Mouse (Mus musculus): ENCODE measurements around the gene Hdac1.

Gene Hdac1

DNA sequence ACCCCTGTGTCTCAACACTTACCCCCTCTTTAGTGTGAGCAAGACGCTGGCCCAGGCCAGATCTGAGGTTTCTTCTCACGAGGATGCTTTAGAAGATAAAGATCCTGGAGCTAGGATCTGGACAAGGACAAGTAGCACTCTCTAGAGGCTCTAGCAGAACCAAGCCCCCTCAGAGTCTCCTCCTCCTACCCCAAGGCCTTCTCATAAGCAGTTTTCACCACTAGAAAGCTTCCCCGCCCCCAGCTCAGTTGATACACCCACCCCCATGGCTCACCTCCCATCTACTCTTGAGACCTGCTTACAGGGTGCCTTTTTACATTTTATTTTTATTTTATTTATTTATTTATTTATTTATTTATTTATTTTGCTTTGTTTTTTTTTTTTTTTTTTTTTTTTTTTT is 32.9 kb downstream of the Hdac1 start:
- no peak for DNase-seq

DNA sequence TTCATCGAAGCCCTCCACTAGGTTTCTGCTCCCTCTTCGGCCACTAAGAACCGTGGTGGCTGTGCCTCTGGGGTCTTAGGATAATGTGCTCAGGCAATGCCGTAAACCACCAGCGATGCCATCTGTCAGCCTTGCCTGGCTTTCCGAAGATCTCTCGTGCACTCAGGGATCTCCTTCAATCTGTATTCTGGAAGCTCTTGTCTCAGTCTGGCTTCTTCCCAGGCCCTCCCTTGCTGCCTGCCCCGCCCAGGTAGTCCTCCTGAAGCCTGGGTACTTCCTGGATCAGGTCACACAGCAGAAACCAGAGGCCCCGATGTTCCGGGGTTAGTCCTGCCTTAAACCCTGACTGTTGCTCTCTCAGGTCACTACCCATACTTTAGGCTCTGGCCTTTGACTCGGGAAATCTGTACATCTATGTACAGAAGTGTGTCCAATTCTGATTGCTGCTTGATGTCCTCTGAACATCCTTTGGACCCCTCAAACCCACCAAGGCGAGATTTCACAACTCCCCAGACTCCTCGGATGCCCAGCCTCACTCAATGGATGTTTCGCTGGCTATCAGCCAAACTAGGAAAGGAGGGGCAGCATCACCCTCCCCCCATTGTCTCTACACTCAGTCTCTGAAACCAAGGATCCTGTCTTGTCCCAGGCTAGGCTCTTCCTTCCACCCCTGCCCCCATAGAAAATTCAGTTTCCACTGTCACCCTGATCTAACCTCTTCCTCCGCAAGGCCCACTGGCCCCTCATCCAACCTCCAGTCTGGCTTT is 33.5 kb downstream of the Hdac1 start:
- DNase-seq: peak; percentile 23

DNA sequence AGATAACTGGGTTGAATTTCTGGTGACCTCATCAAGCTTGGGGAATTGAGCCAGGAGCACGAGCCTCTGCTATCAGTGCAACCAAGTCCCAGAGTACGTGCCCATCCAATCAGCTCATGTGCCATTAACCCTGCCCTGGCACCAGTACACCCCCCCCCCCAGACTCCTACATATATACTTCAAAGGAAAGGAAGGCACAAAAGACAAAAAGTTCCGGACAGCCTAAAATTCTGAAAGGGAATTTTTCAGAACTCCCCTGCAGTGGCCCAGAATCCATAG is 34.3 kb downstream of the Hdac1 start:
- DNase-seq: no peak

DNA sequence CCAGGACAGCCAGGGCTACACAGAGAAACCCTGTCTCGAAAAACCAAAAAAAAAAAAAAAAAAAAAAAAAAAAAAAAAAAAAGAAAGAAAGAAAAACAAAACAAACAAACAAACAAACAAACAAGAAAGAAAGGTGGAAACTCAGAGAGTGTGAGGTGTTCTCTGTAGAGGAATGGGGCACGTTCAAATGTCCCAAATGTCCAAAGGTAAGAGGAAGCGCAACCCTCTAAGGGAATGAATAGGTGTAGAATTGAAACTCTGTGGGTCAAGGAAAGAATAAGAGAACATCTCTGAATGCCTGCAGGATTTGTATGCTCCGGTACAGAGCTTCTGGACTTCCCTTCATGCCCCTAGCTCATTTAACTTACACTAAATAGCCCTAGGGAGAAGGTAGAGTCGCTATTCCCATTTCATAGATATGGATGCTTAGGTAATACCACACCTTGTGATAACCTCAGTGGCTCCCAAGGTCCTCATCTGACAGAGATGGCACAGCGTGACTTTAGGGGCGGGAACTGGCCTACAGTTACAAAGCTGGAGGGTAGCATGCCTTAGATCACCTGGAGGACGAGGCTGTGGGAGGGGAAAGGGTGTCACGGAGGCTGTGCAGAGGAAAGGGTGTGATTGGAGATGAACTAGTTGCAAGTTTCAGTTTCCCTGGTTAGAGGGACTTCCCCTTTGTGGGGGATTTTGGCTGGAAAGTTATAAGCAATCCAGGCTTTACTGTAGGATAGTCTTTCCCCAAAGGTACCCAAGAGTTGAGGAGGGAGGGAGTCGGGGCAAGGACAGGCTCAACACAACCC is 34.9 kb downstream of the Hdac1 start:
- no peak for DNase-seq

DNA sequence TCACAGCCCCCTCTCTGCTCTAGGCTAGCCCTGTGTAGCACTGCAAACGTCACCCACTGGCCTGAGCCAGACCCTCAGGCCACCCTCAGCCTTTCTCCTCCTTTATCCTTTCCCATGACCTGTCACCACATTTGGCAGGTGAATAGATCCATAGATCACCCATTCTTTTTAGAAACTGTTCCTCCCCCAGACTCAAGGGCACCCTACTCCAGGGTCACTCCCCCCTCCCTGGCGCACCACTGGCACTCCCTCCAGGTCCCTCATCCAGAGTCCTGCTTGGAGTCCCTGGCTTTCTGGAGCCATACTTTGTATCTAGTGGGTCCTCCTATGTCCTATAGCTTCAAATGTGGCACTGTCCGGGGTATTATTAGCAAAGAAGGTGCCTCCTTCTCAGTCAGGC is 37.0 kb downstream of the Hdac1 start:
- no peak for DNase-seq

DNA sequence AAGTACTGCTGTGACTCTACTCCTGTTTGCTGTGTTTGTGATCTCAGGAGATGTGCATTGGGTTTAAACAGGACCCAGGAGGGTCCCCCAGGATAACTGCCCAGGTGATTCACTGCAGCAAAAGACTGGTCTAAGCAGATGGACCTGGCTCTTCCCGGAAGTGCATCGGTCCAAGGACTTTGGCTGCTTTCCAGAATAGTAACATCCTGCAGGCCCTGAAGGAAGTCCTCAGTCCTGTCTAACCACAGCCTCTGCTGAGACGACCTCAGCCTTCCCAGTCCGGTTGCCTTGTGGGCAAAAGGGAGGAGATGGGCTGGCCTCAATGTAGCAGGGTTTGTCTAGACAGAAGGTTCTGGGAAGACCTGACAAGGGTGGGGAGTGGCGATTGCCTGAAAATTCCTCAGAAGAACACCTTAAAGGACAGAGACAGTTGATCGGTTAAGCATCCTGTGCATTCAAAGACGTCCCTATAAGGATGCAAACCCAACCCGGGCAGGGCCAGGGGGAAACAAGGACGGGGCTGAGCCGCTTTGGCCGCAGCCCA is 39.5 kb downstream of the Hdac1 start:
- DNase-seq: peak; percentile 44

DNA sequence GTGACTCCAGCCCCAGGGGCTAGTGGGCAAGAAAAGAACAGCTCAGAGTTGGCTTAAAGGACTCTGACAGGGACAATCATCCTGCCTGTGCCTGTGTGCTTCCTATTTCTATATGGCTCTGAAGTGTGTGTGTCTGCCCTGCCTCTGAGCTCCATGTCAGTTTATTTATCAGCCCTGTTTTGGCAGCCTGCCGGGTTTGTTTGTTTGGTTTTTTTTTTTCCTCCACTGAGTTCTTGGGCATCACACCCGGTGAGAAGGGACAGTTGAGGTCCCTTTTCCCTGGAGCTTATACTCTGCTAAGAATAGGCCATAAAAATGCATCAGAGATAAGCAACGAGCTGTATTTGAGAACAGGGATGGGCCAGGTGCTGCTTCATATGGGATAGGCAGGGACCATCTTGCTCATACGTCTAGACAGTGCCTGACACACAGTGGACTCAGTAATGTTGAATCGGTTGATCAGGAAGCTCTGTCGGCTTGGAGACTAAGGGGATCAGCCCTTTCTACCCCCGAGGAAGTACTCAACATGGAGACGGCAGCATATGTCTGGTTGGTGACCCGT is 40.1 kb downstream of the Hdac1 start:
- DNase-seq: no peak

DNA sequence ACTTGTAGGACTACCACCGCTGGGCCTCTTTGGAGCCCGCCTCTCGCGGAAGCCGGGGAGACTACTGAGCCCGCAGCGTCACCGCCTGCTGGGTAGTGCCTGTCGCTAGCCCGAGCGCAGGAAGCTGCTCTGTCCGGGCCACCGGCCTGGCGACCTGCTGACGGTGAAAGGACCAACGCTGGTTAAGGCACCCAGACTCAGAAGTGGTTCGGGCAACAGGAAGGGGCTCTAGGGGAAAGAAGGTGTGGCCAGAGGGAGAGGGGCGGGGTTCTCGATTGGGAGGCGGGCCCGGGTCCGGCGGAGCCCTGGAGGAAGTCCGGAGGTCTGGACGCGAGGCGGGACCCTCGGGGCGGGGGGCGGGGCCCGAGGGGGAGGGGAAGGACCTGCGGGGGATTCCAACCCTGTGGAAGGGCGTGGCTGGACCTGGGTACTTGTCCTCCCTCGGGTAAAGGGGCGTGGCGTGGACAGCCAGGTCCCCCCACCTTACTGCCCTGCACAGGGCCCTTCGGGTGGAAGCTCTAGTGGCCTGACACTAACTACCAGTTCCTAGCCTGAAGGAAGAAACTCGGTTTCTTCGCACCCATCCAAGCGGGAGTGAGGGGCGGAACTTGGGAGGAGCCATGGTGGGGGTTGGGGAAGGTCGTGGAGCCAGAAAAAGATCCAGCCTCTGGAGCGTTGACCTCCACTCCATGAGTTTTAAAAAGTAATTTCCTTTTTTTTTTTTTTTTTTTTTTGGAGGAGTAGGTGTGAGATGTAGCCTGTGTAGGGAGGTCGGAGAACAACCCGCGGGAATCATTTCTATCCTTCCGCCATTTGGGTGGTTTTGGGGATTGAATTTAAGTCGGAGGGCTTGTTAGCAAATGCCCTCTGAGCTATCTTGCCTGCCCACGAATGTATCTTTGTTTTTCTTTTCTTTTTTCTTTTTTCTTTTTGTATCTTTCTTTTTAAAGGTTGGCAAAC is 41.6 kb downstream of the Hdac1 start:
- peak; percentile 91 for DNase-seq

DNA sequence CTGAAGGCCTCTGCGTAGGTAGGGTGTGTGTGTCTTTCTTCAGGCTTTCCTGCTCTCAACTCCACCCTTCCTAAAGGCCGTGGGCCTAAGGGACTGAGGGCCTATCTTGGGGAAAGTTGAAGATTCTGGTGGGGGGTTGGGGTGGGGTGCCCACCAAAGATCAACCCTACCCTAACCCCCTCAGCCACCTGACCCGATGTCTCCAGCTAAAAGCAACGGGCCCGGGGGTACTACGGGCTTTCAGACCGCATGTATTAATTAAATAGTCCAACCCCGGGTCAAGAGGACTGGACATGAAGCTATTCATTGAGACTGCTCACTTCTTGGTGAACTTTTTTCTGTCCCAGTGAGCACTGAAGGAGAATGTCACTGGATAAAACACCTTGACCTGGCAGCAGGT is 42.5 kb downstream of the Hdac1 start:
- DNase-seq: no peak

DNA sequence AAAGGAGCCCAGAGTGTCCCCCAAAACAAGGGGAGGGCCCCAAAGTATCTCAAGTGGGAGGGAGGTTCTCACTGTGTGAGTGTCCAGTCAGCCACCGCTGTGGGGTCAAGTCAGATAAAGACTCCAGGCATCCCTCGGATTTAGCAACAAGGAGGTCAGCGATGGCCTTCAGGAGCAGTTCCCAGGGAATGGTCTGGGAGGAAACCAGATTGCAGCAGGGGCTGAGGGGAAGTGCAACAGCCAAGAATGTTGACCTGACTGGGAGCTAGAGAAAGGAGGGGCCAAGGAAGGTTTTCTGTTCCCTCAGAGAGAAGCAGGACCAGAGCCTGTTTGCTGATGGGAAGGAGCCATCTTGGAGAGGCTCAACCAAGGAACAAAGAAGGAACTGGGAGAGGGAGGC is 43.6 kb downstream of the Hdac1 start:
- peak; percentile 45 for DNase-seq

DNA sequence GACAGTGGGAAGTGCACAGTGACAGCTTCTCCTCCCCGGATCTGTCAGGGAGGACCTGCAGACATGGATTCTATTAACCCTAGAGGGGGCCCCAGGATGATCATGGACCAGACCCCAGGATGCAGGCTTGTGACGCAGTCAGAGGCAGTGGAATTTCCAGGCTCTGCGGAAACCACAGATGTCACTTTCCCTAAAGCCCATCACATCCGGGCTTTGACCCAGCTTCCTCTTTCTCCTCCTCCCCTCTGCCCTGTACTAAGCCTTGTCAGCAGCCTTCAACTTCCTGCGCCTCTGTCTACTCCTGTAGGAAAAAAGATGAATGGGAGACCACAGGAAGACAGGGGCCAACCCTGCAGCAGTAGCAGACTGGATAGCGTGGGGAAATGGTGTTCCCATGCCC is 45.9 kb downstream of the Hdac1 start:
- DNase-seq: peak; percentile 72

DNA sequence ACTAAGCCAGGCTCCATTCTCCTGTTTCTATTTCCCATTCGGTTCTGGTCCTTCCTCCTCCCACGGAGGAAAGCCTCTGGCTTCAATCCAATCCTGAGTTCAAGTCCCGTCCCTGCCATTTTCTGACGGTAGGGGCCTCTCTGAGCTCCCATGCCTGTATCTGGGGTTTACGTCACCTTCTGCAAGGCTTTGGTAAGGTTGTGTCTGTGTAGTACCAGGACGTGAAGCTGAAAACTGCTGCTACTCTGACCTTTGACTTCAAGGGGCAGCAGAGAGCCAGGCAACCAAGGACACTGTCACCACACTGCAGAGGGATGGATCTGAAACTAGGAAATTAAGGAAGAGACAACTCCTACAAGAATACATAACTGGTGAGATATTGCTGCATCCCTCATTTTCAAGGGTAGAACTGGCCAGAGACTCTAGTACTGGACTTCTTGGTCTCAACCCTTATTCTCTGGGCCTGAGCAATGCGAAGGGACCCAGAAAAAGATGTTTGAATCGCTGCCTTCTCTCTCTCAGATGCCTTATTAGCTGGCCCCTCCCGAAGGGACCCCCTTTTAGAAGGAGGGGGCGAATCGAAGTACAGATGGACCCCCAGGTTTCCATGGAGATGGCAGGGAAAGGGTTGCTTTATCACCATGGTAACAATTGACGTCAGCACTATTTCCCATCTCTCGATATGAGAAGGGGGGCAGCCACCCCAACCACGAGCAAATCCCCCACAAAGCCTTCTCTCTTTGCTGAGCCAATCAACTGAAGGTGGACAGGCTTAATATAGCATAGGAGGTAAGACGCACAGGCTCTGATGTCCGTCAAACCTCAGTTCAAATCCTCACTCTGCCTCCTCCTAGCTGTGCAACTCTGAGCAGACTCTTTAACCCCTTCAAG is 46.6 kb downstream of the Hdac1 start:
- peak; percentile 41 for DNase-seq

DNA sequence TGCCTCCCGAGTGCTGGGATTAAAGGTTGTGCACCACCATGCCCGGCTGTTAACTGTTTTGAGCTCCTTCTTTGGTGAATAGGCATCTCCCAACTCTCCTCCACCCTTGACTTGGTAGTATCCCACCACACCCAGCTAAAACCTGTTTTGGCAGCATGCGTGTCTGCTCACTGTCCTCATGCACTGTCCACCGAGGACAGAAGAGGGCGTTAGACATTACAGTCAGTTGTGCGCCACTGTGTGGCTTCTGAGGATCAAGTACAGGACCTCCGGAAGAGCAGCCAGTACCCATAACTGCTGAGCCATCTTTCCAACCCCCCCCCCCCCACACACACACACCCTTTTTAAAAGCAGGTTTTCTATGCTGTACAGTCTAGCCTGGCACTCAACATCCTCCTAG is 47.8 kb downstream of the Hdac1 start:
- peak; percentile 43 for DNase-seq

DNA sequence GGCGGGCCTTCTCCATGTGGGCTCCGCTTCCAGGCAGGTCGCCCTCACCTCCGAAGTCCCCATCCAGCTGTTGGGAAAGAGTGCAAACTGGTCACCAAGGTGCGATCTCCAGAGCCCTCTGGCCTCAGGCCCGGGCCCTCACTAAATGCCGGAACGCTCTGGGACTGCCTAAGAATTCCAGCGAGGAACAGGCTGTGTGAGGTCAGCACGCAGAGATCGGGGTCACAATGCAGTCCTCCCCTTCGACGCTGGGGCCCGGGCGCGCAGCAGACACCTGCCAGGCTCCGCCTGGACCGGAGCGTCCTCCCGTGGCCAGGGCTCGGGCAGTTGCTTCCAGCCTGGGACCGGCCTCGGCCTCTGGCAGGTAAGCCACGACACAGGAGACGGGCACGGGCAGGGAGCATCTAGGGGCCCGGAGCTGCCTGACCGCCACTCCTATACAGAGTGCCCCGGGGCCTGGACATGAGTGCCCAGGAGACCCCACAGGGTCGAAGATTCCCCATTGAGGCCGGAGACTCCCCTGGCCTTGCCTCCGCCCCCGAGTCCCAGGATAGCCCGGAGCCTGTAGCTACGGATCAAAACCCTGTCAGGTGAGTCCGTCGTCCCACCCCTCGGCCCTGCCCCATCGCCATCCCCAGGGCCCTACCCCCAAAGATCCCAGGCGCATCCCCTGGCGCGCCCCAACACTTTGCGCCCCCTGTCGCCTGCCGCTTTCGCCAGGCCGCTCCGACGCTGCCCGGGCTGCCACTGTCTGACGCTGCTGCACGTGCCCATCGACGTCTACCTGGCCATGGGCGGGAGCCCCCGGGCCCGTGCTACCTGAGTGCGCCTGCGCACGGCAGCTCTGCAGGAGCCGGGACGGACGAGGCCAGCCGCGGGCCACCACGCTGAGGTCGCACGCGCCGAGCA is 51.3 kb downstream of the Hdac1 start, which contains the start of the genes Tssk3 and Fam229a:
Gene Tssk3, minus strand, starts transcription at position 51 of the 909 bp plus-strand sequence.
Gene Fam229a, plus strand, starts transcription at position 219 of the 909 bp plus-strand sequence.
- DNase-seq: peak; percentile 40

DNA sequence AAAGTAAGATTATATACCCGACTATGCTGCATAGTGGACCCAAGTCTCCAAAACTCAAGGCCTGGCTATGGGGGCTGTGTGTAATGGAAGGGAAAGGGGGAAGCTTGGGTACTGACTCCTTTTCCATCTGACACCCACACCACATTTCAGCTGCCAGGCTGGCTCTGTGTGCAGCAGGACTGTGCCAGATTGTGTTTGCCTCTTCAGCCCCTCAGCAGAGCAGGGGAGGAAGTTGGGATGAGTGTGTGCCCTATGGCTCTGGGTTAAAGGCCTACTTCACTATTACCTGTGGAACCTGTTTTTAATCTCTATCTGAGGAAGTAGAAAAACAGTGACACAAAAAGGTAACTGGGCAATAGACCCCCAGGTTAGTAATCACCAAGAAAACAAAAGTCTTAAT is 61.4 kb downstream of the Hdac1 start:
- no peak for DNase-seq

DNA sequence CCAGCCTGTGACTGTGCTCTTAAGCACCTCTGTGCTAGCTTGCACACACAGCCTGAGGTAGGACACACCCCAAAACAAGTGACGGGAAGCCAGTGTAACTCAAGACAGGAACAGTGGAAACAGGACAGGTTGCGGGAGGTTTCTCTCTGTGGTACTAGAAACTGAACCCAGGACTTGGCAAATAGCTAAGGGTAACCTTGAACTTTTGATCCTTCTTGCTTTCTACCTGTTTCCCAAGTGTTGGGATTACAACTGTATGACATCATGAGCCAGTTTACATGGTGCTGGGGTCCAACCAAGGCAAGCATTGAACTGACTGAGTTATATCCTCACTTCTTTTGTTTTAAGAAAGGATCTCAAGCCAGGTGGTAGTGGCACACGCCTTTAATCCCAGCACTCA is 62.6 kb downstream of the Hdac1 start:
- DNase-seq: no peak

DNA sequence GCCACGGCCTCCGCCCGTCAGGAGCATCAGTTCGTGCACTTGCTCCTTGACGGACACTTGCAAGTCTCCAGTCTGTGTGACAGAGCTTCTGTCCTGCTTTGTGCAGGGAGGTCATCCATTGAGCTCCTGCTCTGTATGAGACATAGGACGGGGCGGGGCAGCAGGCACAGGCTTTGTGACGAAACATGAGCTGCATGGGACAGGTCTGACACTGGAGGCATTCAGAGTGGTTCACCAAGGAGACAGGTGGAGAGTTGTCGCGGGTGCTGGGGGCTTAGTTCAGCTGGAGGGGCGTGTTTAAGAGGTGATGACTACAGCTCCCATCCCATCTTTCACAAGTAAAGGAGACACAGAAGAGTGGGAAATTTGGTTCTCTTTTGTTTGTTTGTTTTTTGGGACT is 66.5 kb downstream of the Hdac1 start:
- no peak for DNase-seq

Data from kidney, adult 9 months (tissue).